Mouse (Mus musculus): ENCODE results near the gene Psenen. TPM values are rescaled to one million over a fixed set of nuclear protein-coding genes. Genes with fewer than 3 reads are reported as not detected.

The Psenen gene
- polyA plus RNA-seq (2014; fragmentation: Illumina TruSeq; extraction: RNeasy Lipid Tissue Mini Kit (QIAGEN cat#74804); ENCODE audit: low read depth, low replicate concordance): 24.8 TPM

DNA sequence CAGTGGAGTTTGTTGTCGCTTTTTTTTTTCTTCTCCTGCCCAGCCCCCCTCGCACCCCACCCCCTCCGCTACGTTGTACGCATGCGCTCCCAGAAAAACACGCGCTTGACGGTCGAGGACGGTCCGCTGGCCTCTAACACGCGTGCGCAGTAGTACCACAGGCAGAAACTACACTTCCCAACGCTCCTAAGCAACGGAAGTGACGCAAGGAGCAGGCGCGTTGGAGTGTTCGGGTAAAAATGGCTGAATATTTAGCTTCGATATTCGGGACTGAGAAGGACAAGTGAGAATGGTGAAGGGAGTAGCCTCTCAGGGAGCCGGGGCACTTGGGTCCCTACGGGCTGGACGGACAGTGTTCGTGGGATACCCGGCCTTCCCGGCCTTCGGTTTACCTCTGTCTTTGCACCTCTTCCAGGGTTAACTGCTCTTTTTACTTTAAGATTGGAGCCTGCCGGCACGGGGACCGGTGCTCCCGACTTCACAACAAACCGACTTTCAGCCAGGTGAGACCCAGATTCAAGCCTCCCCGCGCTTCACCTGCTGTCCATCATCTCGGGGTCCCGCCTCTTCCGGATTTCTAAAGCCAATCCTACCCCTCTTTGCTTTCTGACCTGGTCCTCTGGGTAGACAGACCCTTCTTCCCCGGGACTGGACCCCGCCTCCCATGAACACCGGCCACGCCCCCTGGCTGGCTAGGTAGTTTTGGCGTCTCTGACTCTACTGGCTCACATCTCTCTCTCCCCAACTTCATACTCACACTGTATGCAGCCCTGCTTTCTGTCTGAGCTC, at the start of gene Psenen, which contains the start of the genes U2af1l4 and Gm49396:
TSS of gene Psenen (minus strand) at position 511 of the 789 bp plus-strand sequence.
TSS of gene U2af1l4 (plus strand) at position 185 of the 789 bp plus-strand sequence.
TSS of gene Gm49396 (plus strand) at position 228 of the 789 bp plus-strand sequence.

DNA sequence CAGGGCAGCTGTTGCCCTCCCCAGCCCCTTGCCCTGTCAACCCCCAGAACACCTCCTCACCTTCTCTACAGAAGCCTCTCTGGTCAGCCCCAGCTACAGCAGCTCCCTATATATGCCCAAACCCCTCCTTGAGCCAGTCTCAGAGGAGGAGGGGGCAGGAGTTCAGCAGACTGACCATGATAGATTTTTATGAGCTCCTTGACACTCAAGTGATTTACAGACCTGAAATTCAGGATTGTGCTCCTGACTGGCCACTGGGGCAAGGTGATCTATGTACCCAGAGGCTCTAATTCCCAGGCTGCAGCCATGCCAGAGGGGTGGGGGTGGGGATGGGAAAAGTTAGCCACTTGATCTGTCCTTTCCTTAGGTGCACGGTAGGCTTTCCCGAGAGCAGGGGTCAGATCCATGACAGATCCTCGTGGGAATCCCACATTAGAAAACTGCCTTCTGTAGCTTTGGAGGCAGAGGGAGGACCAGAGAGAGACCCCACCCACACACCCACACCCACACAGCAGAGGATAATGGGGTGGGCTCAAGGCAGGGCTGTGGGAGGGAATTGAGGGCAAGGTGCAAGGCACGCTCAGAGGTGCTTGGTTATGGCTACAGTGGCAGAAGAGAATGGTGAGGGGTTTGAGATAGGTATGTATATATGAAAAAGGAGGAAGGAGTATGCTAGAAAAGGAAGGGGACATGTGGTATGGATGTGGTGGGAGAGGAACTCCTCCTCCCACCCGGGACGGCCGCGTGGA, 49.4 kb upstream of the Psenen start, which contains the start of gene Upk1a:
TSS of gene Upk1a (minus strand) at position 194 of the 749 bp plus-strand sequence.

DNA sequence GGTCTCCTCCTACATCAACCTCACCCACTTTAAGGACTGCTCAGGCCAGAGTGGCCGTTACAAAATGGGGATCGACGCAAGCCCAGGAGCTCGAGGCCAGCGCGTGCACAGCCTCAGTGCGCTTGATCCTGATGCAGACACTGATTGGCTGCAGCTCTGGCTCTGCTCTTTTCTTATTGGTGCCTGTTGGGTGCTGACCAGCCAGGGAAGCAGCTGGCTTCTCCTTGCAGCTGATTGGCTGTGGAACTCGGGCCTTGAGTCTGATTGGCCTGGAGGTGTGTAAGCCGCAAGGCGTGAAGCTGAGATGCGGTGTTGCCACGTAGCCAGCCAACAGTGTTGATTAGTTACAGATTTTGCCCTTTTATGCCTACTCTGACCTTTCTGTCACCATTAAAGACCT, 35.4 kb upstream of the Psenen start, which contains the start of gene Zbtb32:
TSS of gene Zbtb32 (minus strand) at position 124 of the 400 bp plus-strand sequence.

DNA sequence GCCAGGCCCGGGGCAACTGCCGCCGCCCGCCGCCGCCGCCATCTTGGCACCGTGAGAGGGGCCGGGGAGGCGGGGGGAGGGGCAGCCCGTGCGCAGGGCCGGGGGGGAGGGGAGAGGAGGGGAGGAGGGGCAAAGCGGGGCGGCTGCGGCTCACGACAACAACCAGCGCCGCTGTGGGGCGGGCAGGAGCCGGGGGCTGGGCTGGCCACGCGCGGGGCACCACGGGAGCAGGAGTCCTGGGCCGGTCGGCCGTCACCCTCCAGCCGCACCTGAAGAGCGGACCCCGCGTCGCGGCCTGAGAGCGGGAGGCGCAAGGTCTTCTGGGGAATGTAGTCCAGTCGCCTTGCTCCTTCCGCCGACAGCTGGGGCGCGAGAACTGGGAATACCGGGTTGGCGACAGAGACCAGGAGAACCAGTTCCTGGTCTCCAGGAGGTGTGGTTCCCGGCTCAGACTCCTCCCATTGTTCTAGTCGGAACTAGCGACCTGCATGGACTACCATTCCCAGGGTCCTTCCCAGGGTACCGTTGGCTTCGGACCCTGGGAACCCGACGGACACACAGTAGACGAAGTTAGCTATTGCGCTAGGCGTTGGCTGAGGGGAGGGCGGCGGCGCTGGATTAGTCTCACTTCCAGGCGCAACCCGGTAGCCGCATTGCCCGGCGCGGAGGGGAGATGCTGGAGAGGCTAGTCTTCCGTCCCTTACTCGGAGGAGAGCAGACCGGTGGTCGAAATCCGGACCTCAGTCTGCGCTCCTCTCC, 25.4 kb upstream of the Psenen start, which contains the start of gene Kmt2b:
TSS of gene Kmt2b (minus strand) at position 51 of the 759 bp plus-strand sequence.

DNA sequence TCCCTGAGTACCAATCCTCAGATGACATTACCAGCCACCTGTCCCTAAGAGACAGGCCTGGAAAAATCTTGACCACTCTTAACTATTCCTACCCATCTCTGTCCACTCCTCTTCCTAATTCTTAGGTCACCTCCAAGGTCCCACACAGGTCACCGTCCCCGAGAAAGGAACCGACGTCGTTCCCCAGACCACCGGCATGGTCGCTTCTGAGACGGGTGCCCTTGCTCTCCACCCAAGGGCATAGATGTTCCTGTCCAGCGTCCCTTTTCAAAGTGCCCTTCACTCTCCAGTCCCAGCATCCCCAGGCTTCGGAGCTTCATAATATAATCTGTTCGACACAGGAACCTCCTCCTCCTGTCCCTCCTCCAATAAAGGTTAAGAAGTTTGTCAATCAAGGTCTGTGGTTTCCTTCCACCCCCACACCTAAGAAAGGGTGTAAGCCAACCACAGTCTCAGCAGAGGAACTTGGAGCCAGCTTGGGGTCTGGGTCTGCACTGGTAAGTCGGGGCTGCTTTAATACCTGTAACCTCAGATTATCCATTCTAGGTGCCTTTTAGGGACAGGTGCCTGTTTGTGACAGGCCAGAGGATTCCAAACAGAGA, 1.6 kb upstream of the Psenen start, which contains the start of gene Igflr1:
TSS of gene Igflr1 (plus strand) at position 458 of the 602 bp plus-strand sequence.

GRCm38 (mm10) chr7:30559443-30559954, 3.9 kb downstream of the Psenen start, which contains the start of gene Lin37:
Gene Lin37, minus strand, starts transcription at chr7:30559838.

DNA sequence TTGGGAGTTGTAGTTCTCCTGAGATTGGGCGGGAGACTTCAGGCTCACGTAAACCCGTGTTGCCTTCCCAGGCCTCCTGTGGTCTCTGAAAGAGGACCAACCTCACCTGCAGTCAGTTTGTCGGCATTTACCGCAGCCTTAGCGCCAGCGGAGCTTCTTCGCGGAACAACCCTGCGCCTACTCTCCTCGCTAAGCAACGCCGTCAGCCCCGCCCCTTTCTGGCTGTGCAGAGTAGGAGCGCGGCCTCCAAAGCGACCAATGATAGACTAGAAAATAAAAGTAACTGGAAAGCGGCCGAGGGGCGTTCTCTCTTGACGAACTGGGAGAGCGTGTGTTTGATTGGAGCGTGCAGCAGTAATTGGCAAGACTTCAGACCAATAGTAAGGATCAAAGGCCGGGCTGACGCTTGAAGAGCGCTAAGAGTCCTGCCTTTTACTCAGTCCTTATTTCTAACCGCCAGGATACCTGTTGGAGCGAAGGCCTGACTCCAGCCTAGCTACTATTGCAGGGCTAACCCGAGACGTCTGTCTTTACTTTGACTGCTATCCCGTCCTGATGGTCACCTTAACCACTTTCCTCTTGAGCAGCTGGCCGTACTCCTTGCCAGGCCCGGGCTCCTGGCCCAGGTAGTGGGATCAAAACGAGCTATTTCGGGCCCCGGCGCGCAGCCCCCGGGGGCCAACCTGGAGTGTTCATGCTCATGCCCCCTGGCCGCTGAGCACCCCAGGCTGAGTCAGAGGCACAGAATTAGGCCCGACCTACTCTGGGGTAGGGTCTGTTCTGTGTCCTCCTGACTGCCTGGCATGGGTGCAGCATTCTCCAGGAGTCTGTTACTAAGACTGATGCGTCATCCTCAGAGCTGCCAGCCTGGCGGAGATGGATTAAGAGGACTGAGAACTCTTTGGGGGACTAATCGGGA, 11.1 kb downstream of the Psenen start, which contains the start of the genes Hspb6 and Proser3:
TSS of gene Hspb6 (plus strand) at position 77 of the 919 bp plus-strand sequence.
TSS of gene Proser3 (minus strand) at position 198 of the 919 bp plus-strand sequence.

GRCm38 (mm10) chr7:30534633-30535577, 28.5 kb downstream of the Psenen start, which contains the start of gene Arhgap33:
Gene Arhgap33, minus strand, starts transcription at chr7:30535060.

Other genes starting within 250 kb of the Psenen start
- gene Syne4, start 248.8 kb downstream of the Psenen start, polyA plus RNA-seq (2014; fragmentation: Illumina TruSeq; extraction: RNeasy Lipid Tissue Mini Kit (QIAGEN cat#74804); ENCODE audit: low read depth, low replicate concordance): 5.0 TPM
- 1.4 TPM for gene E130208F15Rik, start 241.9 kb downstream of the Psenen start, polyA plus RNA-seq (2014; fragmentation: Illumina TruSeq; extraction: RNeasy Lipid Tissue Mini Kit (QIAGEN cat#74804); ENCODE audit: low read depth, low replicate concordance)
- gene Sdhaf1, start 239.7 kb downstream of the Psenen start, polyA plus RNA-seq (2014; fragmentation: Illumina TruSeq; extraction: RNeasy Lipid Tissue Mini Kit (QIAGEN cat#74804); ENCODE audit: low read depth, low replicate concordance): 5.7 TPM
- 0.69 TPM for gene Lrfn3, start 200.9 kb downstream of the Psenen start, polyA plus RNA-seq (2014; fragmentation: Illumina TruSeq; extraction: RNeasy Lipid Tissue Mini Kit (QIAGEN cat#74804); ENCODE audit: low read depth, low replicate concordance)
- 0.97 TPM for gene Tyrobp, start 149.9 kb downstream of the Psenen start, polyA plus RNA-seq (2014; fragmentation: Illumina TruSeq; extraction: RNeasy Lipid Tissue Mini Kit (QIAGEN cat#74804); ENCODE audit: low read depth, low replicate concordance)
- not detected for gene Hcst, start 143.8 kb downstream of the Psenen start, polyA plus RNA-seq (2014; fragmentation: Illumina TruSeq; extraction: RNeasy Lipid Tissue Mini Kit (QIAGEN cat#74804); ENCODE audit: low read depth, low replicate concordance)
- not detected for gene Nfkbid, start 141.9 kb downstream of the Psenen start, polyA plus RNA-seq (2014; fragmentation: Illumina TruSeq; extraction: RNeasy Lipid Tissue Mini Kit (QIAGEN cat#74804); ENCODE audit: low read depth, low replicate concordance)
- 1.6 TPM for gene Aplp1, start 118.1 kb downstream of the Psenen start, polyA plus RNA-seq (2014; fragmentation: Illumina TruSeq; extraction: RNeasy Lipid Tissue Mini Kit (QIAGEN cat#74804); ENCODE audit: low read depth, low replicate concordance)
- gene Kirrel2, start 105.9 kb downstream of the Psenen start, polyA plus RNA-seq (2014; fragmentation: Illumina TruSeq; extraction: RNeasy Lipid Tissue Mini Kit (QIAGEN cat#74804); ENCODE audit: low read depth, low replicate concordance): not detected
- 3.5 TPM for gene Nphs1, start 105.3 kb downstream of the Psenen start, polyA plus RNA-seq (2014; fragmentation: Illumina TruSeq; extraction: RNeasy Lipid Tissue Mini Kit (QIAGEN cat#74804); ENCODE audit: low read depth, low replicate concordance)
- gene Prodh2, start 70.0 kb downstream of the Psenen start, polyA plus RNA-seq (2014; fragmentation: Illumina TruSeq; extraction: RNeasy Lipid Tissue Mini Kit (QIAGEN cat#74804); ENCODE audit: low read depth, low replicate concordance): 2.5 TPM
- gene Arhgap33, start 28.6 kb downstream of the Psenen start, polyA plus RNA-seq (2014; fragmentation: Illumina TruSeq; extraction: RNeasy Lipid Tissue Mini Kit (QIAGEN cat#74804); ENCODE audit: low read depth, low replicate concordance): 0.12 TPM
- 6.5 TPM for gene Hspb6, start 11.4 kb downstream of the Psenen start, polyA plus RNA-seq (2014; fragmentation: Illumina TruSeq; extraction: RNeasy Lipid Tissue Mini Kit (QIAGEN cat#74804); ENCODE audit: low read depth, low replicate concordance)
- 0.81 TPM for gene Proser3, start 11.3 kb downstream of the Psenen start, polyA plus RNA-seq (2014; fragmentation: Illumina TruSeq; extraction: RNeasy Lipid Tissue Mini Kit (QIAGEN cat#74804); ENCODE audit: low read depth, low replicate concordance)
- gene Lin37, start 3.8 kb downstream of the Psenen start, polyA plus RNA-seq (2014; fragmentation: Illumina TruSeq; extraction: RNeasy Lipid Tissue Mini Kit (QIAGEN cat#74804); ENCODE audit: low read depth, low replicate concordance): not detected
- gene U2af1l4, start 326 bp downstream of the Psenen start, polyA plus RNA-seq (2014; fragmentation: Illumina TruSeq; extraction: RNeasy Lipid Tissue Mini Kit (QIAGEN cat#74804); ENCODE audit: low read depth, low replicate concordance): 15.9 TPM
- 2.1 TPM for gene Gm49396, start 283 bp downstream of the Psenen start, polyA plus RNA-seq (2014; fragmentation: Illumina TruSeq; extraction: RNeasy Lipid Tissue Mini Kit (QIAGEN cat#74804); ENCODE audit: low read depth, low replicate concordance)
- gene Igflr1, start 1.8 kb upstream of the Psenen start, polyA plus RNA-seq (2014; fragmentation: Illumina TruSeq; extraction: RNeasy Lipid Tissue Mini Kit (QIAGEN cat#74804); ENCODE audit: low read depth, low replicate concordance): not detected
- 2.1 TPM for gene Kmt2b, start 25.1 kb upstream of the Psenen start, polyA plus RNA-seq (2014; fragmentation: Illumina TruSeq; extraction: RNeasy Lipid Tissue Mini Kit (QIAGEN cat#74804); ENCODE audit: low read depth, low replicate concordance)
- not detected for gene Zbtb32, start 35.3 kb upstream of the Psenen start, polyA plus RNA-seq (2014; fragmentation: Illumina TruSeq; extraction: RNeasy Lipid Tissue Mini Kit (QIAGEN cat#74804); ENCODE audit: low read depth, low replicate concordance)
- gene Upk1a, start 49.2 kb upstream of the Psenen start, polyA plus RNA-seq (2014; fragmentation: Illumina TruSeq; extraction: RNeasy Lipid Tissue Mini Kit (QIAGEN cat#74804); ENCODE audit: low read depth, low replicate concordance): not detected
- 1,773 TPM for gene Cox6b1, start 62.5 kb upstream of the Psenen start, polyA plus RNA-seq (2014; fragmentation: Illumina TruSeq; extraction: RNeasy Lipid Tissue Mini Kit (QIAGEN cat#74804); ENCODE audit: low read depth, low replicate concordance)
- not detected for gene Etv2, start 72.2 kb upstream of the Psenen start, polyA plus RNA-seq (2014; fragmentation: Illumina TruSeq; extraction: RNeasy Lipid Tissue Mini Kit (QIAGEN cat#74804); ENCODE audit: low read depth, low replicate concordance)
- 0.40 TPM for gene Rbm42, start 86.7 kb upstream of the Psenen start, polyA plus RNA-seq (2014; fragmentation: Illumina TruSeq; extraction: RNeasy Lipid Tissue Mini Kit (QIAGEN cat#74804); ENCODE audit: low read depth, low replicate concordance)
- gene Haus5, start 101.4 kb upstream of the Psenen start, polyA plus RNA-seq (2014; fragmentation: Illumina TruSeq; extraction: RNeasy Lipid Tissue Mini Kit (QIAGEN cat#74804); ENCODE audit: low read depth, low replicate concordance): 1.5 TPM
- not detected for gene Pmis2, start 108.0 kb upstream of the Psenen start, polyA plus RNA-seq (2014; fragmentation: Illumina TruSeq; extraction: RNeasy Lipid Tissue Mini Kit (QIAGEN cat#74804); ENCODE audit: low read depth, low replicate concordance)
- gene 2200002J24Rik, start 135.3 kb upstream of the Psenen start, polyA plus RNA-seq (2014; fragmentation: Illumina TruSeq; extraction: RNeasy Lipid Tissue Mini Kit (QIAGEN cat#74804); ENCODE audit: low read depth, low replicate concordance): not detected
- 6.0 TPM for gene Atp4a, start 148.6 kb upstream of the Psenen start, polyA plus RNA-seq (2014; fragmentation: Illumina TruSeq; extraction: RNeasy Lipid Tissue Mini Kit (QIAGEN cat#74804); ENCODE audit: low read depth, low replicate concordance)
- gene Tmem147, start 165.9 kb upstream of the Psenen start, polyA plus RNA-seq (2014; fragmentation: Illumina TruSeq; extraction: RNeasy Lipid Tissue Mini Kit (QIAGEN cat#74804); ENCODE audit: low read depth, low replicate concordance): 25.1 TPM
- gene Gapdhs, start 180.1 kb upstream of the Psenen start, polyA plus RNA-seq (2014; fragmentation: Illumina TruSeq; extraction: RNeasy Lipid Tissue Mini Kit (QIAGEN cat#74804); ENCODE audit: low read depth, low replicate concordance): not detected
- 0.24 TPM for gene Sbsn, start 187.8 kb upstream of the Psenen start, polyA plus RNA-seq (2014; fragmentation: Illumina TruSeq; extraction: RNeasy Lipid Tissue Mini Kit (QIAGEN cat#74804); ENCODE audit: low read depth, low replicate concordance)
- gene Dmkn, start 200.1 kb upstream of the Psenen start, polyA plus RNA-seq (2014; fragmentation: Illumina TruSeq; extraction: RNeasy Lipid Tissue Mini Kit (QIAGEN cat#74804); ENCODE audit: low read depth, low replicate concordance): not detected
- not detected for gene Krtdap, start 224.3 kb upstream of the Psenen start, polyA plus RNA-seq (2014; fragmentation: Illumina TruSeq; extraction: RNeasy Lipid Tissue Mini Kit (QIAGEN cat#74804); ENCODE audit: low read depth, low replicate concordance)